Mouse (Mus musculus) spleen, postnatal 10 days (tissue): Measurements from ENCODE around the gene Ackr3.

Experiments
- DNase-seq, 2 experiments: peaks; one replicate each; pipeline ENCODE4 v3.0.0; 2021 to 2022; ENCODE audit warnings: low spot score in 2 of 2

Gene Ackr3

GRCm38 (mm10) chr1:90203783-90204690 lies at the start of gene Ackr3:
Ackr3 (plus strand) TSS chr1:90203980.
- DNase-seq: peak; percentile 32 to 74

GRCm38 (mm10) chr1:90156589-90156988 lies 47.2 kb upstream of the Ackr3 start:
- no peak for DNase-seq

DNA sequence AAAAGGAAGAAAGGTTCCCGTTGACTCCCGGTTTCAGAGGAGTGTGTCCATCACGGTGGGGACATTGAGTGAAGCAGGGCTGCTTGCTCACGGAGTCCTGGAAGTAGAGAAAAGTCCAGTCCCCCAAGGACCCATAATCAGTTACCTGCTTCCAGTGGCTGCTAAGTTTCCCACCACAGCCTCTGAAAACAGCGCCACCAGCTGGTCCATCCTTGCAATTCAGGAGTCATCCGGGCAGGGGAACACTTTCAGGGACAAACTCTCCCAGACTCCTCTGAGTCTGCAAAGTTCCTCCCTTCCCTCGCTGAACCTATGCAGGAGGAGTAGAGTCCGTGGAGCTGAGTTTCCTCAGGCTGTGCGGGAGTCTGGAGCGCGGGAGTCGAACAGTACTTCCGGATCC lies 43.9 kb upstream of the Ackr3 start:
- DNase-seq: no peak

- no peak for DNase-seq
Observed at GRCm38 (mm10) chr1:90161623-90162022, 42.2 kb upstream of the Ackr3 start.

DNA sequence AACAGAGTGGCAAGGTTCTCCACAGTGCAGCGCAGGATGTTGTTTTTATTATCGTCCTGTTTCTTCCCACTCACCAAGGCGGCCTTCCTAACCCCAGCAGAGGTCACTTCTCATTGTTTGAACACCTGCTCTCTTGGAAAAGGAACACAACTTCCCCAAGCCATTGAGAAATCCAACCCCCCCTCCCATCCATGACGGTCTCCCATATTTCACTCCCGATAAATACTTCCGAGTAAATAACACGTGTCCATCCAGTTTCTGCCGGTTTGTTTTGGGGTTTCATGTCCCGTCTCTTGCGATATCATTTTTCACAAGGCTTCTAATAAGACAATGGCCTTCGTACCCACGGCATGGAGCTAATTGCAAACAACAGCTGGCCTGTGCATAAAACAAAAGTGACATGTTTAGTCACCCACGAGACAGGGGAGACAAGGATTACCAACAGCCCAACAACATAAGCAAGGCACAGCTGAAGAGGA lies 41.4 kb upstream of the Ackr3 start:
- no peak for DNase-seq

- DNase-seq: no peak
Observed at GRCm38 (mm10) chr1:90163161-90163560, 40.6 kb upstream of the Ackr3 start.

GRCm38 (mm10) chr1:90164319-90164718 lies 39.5 kb upstream of the Ackr3 start:
- DNase-seq: no peak

GRCm38 (mm10) chr1:90174338-90174737 lies 29.4 kb upstream of the Ackr3 start:
- no peak for DNase-seq

- no peak for DNase-seq
Observed at GRCm38 (mm10) chr1:90176223-90176622, 27.6 kb upstream of the Ackr3 start.

- DNase-seq: no peak
Observed at GRCm38 (mm10) chr1:90177565-90177964, 26.2 kb upstream of the Ackr3 start.

- DNase-seq: no peak
Observed at GRCm38 (mm10) chr1:90177978-90178377, 25.8 kb upstream of the Ackr3 start.

- no peak for DNase-seq
Observed at GRCm38 (mm10) chr1:90180479-90180878, 23.3 kb upstream of the Ackr3 start.

GRCm38 (mm10) chr1:90180966-90181699 lies 22.6 kb upstream of the Ackr3 start:
- peak in 1 of 2 experiments; percentile 49 for DNase-seq

- no peak for DNase-seq
Observed at GRCm38 (mm10) chr1:90182521-90182920, 21.3 kb upstream of the Ackr3 start.

- no peak for DNase-seq
Observed at GRCm38 (mm10) chr1:90183602-90184001, 20.2 kb upstream of the Ackr3 start.

DNA sequence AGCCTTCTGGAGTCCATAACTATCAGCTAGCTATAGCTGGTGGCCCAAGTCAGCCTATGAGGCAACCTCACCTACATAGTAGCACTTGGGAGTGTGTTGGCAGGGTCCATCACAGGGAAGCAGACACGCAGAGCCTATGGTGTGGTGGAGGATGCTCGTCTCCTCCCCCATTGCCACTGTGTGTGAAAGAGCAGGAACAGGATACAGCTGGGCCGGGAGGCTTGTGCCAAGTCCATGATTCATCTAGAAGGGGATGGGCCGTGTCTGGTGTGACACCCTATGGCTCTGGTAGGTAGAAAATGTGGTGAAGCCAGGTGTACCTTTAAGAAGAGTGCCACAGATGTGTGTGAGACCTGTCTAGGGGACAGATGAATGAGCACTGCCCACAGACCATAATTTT lies 17.6 kb upstream of the Ackr3 start:
- DNase-seq: no peak

DNA sequence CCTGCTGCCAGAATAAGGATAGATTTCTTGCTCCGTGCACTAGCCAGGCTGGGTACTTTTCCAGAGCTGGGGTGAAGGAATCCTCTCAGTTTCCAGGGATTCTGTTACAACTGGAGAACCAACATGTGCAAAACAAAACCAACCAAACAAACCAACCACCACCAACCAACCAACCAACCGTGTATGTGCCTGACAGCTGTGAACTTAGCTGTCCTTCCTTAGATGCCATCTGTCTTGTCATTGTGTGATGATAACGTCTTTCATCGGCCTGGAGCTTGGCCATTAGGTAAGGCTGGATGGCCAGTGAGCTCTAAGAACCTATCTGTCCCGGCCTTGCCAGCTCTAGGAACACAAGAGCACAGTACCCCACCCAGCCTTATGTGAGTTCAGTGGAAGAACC lies 16.9 kb upstream of the Ackr3 start:
- no peak for DNase-seq

DNA sequence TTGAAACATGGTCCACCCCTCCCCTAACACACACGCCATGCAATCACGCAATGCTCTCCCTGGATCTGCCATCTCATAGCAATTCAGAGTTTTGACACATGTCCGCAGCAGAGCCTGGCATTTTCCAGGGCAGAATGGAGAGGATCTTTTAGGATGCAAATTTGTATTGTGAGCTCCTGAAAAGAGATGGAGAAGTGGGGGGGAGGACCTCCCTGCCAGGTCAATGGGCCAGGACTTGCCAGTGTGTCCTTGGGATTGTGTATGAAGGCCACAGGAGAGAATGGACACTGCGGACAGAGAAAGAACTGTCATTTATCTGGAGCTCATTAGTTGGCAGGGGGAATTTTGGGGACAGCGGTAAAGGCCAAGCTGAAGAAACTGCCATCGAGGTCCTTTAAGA lies 14.7 kb upstream of the Ackr3 start:
- DNase-seq: no peak

GRCm38 (mm10) chr1:90201246-90201645 lies 2.5 kb upstream of the Ackr3 start:
- no peak for DNase-seq

DNA sequence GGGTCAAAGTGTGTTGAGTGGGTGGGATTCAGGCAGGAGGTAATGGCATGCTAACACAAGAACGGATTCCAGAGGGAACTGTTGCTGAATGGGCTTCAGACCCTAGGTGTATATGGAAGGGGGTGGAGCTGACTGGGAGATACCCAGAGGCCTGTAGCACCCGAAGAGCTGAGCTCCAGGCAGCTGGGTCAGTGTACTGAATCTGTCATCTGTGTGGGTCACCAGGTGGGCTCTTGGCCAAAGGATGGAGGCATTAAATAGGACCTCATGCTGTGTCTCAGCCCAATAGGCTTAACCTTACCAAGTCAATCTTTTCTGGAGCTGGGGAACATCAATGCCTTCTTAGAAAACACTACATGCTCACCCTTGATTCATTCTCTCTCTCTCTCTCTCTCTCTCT lies 2.1 kb upstream of the Ackr3 start:
- DNase-seq: no peak

DNA sequence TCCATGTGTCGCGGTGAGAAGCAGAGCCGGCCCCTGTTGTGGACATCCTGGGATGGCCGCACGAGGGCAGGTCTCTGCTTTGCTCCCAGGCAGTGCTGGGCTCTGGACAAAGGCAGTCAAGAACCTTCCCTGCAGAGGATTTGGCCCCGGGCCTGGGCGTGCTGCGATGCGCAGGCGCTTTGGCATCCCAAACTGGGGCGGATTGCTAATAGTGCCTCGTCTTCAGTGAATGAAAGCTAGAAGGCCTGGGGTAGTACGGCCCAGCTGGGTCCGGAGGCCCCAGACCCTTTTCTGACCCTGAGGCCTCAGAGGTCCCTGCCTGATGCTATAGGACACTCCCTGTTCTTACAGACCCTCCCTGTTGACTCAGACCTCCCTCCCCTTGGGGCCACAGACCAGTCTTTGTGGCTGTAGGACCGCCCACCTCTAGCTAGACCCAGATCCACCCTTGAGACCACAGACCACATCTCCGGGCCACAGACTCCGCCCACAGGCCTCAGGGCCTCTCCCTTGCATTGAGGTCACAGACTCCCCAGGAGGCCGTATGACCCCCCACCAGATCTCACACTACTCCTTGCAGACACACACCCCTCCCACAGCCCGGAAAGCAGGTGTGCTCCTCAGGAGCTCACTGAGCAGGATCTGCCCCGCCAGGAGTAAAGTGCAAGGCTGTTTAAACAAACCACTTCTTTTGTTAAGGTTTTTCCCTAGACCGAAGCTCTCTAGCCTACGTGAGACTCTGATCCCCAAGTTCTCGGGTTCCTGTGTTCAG lies 1.4 kb upstream of the Ackr3 start:
- DNase-seq: peak in 1 of 2 experiments; percentile 46

DNA sequence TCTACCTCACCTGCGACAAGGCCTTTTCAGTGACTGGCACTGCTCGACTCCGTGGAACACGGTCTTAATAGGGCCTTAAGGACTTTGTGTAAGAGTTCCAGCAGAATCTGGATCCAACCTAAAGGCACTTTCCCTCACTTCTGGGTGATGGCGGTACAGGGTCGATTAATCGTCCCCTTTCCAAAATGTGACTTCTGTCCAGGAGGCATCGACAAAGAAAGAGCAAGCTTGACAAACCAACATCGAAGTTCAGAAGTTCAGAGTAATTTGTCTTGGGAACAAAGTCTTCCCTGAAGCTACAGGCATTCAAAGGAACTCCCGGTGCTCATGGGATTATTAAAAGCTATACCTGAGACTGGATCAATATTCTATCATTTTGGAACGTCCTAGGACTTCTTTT lies 439 bp upstream of the Ackr3 start:
- DNase-seq: no peak
